Mouse (Mus musculus) monocyte, adult 2 months (primary cell): ENCODE measurements at regions not wholly inside any gene's neighbourhood (a gene's known extent, or its start where the extent isn't known, plus 50 kb on each side); places are given as distances from the start of the nearest gene placed in this dataset.

Experiments used
- DNase-seq, 2 experiments: peaks; one replicate each; pipeline ENCODE4 v3.0.0; 2022; ENCODE audit warnings: low spot score in 2 of 2, low read depth in 1 of 2

DNA sequence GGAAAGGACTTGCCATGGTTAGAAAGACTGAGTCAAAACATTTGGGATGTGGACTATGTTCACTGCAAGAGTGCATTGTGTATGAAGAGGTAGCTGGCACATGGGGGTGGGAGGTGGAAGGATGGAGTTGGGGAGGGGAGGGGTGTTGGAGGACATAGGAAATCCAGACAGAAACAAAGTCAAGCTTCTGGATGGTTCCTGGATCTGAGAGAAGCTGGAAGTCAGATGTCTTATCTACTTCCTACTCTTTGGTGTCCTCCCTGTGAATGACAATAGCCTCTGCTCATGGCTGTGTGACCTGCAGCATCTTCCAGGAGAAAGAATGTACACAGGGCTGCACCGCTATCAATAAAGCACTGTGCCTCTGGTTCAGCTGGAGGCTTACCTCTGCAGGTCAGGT, 491.3 kb downstream of the Rnf144a start:
- DNase-seq: no peak

DNA sequence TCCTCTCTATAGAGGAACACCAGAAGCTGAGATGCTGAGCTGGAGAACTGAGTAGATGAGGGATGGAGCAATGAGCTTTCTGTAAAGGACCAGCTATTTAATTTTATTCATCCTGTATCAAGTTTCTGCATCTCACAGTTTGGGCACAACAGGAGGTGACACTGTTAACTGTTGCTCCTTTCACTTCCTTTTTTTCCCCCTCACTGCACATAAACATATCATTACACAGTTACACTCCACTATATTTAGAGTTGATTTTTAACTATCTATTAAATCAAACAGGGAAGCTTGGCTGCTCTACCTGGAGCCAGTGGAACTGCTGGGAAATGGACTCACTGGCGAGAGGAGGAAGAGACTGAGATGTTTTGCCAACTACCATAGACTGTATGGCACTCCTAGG, 509.4 kb downstream of the Rnf144a start:
- no peak for DNase-seq

DNA sequence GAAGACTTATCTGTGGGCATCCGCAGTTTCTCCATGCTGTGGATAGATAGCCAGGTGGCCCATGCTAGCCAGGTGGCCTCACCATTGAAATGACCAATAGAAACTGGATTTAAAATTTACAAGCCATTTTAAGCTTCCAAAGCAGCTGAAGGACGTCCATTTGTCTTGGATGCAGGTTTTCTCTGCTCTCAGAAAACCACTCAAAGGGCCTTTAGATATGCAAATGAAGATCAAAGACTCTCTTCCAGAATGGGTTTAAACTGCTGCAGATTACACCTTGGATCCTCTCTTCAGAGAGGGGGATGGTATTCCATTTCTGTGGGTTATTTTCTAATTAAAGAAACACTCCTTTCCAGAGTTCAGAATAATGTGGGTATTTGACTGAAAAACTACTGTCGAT, 518.5 kb downstream of the Rnf144a start:
- DNase-seq: no peak

DNA sequence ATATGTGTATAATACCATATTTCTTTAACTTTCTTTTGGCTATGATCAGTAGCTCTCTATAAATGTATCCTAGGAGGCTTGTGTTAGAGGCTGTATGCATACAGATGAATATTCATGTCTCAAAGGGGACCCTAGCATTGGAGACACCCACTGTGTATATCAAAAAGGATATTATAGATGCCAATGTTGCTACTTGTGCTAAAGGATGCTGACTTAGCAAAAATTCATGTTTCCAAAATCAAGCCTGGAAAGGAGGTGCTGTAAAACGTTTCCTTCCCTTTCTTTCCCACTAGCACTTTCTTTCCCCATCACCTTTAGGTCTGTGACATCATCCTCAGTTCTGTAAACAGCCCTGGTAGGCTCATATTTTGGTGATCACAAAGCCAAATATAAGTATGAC, 519.4 kb downstream of the Rnf144a start:
- no peak for DNase-seq

DNA sequence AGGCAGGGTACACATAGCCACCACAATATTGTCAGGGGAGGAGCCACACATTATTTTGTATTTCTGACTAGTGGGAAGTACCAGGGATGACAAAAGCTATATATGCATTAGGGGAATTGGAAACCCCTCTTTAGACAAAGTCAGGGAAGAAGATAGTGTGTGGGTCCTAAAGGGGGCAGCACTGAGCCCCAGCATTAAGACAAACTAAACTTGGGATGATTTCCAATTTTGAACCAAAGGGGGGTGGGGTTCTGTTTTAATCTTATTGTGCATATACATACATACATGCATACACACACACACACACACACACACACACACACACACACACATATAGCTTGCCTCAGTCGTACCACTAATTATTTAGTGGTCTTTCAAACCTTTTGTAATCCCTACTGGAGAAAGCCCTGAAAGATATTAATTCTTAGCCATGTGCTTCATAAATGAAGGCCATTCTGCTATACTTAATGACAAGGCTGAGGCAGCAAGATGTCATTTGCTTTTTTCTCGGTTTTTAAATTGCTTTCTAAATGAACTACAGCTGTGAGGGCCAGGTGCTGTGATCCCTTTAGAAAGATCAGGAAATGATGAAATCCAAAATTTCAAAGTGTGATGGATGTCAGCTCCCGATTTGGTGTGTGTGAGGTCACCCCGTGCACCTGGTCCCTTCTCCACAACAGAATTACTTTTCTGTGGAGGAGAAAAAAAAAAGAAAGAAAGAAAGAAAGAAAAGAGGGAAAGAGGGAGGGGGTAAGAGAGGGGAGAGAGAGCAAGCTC, 523.5 kb downstream of the Rnf144a start:
- DNase-seq: no peak

DNA sequence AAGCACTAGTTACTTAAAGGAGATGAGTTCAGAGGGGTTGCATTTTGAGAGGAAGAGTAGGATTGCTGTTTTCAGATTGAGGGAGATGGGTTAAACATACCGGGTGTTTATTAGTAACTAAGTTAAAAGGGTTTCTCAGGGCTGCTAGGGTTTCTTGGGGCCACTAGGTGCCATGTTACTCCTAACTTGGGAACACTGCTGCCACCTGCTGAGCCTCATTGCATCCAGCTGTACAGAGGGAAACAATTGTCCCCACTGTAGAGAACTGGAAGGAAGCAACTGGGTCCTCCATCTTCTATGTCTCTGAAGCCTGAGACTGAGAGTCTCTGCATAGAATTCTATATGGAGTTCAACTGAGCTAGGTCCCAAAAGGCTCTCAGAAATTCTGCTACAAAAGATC, 524.3 kb downstream of the Rnf144a start:
- DNase-seq: no peak

DNA sequence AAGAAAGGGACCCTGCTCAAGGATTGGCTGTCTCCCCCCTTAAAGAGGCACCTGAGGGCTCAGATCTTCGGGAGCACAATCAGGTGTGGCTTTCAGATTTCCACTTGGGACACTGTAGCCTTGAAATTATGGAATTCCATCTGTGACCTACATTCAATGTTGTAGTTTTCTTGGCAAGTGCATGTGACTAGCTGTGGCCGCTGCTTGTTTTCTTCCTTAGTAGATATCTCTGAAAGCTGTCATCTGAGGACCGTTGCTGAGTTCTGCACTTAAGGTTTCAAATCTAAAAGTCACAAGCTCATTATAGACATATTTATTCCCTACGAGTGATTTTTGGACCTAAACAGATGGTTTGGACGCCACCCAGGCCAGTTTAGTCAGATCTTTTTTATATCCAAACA, 531.3 kb downstream of the Rnf144a start:
- no peak for DNase-seq

DNA sequence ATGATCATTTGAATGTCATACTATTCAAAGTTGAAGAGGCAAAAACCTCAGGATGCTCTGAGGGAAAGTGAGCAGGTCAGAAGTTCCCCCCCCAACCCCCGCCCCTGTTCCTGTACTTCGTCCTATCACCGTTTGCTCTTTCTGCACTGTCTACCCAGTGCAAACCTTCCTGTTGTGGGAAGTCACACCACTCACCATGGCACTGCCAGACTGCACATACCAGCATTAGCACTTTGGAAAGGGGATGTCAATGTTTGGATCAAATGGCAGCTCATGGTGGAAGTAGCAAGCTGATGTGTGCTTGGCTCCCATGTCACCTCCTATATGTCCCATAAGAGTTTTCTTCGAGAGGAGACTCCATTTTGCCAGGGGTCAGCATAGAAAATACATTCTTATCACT, 543.2 kb downstream of the Rnf144a start:
- DNase-seq: no peak

DNA sequence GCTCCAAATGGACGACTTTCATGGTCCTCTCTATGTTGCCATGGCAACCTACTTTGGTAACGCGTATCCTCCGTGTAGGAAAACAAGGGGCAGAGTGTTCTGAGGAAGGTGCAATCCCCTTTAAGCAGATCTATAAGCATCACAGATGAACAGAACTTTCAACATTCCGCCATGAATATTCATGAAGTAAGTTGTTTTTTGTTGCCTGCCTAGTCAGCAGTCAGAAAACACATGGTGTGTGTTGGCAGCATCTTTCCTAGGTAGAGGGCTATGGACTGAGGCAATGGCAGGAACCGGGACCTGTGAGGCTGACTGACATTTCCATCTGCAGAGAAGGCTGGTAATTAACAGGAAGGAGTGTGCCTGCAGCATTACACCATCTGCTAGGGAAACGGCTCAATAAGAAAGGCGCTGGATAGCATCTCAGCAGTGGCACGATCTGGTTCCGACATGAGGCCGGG, 544.0 kb downstream of the Rnf144a start:
- DNase-seq: no peak

DNA sequence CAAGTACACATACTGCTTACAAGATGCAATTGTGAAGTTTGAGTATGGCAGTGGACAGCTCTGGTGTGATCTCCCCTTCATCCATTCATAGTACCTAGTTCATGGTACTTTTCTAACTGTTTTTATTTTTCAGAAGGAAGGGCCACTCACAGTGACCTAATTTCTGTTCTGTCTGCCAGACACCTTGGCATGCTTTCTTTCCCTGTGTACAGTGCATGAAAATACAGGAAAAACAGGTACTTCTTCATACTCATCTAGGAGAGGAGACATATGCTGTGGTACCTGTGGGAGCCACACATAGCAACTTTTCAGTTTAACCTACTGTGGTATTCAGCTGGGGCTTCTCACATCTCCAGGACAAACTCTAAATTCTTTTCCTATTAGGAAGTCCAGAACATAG, 545.2 kb downstream of the Rnf144a start:
- no peak for DNase-seq

DNA sequence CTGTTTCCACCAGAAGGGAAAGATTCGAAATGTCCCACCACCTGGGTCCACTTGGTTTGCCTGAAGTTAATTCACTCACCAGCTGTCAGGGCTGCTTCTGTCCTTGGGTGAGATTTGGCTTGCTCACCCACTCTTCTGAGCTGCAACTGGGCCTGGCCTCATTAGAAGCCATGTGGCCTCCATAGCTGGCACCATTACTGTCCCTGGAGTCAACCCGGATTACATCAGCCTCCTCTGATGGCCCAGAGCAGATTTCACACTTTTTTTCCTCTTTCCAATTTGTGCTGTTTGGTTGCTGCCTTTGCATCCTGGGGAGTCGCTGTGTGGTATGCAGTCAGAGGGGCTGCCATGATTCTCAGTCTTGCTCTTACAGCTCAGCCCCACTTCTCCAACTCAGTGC, 550.0 kb downstream of the Rnf144a start:
- DNase-seq: no peak

DNA sequence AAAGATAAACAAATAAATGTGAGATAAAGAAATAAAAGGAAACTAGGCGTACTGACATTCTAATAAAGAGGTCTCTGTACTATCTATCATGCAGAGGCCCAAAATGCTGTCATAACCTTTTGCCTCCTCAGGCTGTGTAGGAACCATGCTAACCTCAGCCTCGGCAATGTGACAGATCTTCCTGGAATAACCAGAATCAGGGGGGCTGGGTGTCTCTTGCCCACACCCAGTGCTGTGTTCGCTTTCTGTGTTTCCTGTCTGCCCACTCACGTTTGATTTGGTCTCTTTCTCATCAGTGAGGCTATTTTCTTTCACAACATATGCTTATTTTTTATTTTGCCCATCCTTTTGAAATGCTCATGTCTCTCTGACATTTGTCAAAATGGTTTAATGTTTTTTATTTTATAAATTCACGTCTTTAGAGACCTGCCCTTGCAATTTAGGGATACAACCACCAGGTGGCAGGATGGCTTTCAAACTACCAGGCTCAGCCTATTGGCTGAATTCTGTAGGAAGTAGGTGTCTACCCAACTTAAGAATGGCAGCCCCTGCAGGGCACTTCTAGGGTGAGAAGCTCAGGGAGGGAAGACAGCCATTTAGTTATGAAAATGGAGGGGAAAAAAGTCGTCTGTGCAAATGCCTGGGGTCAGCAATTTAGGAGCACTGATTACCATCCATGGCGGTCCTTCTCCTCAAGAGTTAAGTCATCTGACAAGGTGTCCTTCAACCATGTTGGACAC, 550.8 kb downstream of the Rnf144a start:
- DNase-seq: peak in 1 of 2 experiments; percentile 13

DNA sequence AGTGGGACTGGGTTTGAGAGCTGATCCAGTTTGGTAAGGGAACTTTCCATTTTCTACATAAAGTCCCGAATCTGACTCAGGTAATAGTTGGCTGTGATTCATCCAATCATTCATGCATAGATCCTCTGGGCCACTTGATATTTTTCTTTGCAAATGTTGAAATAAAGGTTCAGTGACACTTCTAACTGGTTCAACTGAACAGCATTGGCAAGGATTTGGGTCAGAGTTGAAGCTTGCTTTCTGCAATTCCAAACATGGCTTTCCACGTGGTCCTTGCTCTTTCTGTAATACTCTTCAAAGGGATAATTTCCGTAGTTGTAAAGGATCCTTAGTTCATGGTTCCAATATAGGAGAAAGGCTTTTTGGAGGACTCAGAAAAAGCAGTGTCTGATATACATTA, 554.0 kb downstream of the Rnf144a start:
- DNase-seq: no peak

DNA sequence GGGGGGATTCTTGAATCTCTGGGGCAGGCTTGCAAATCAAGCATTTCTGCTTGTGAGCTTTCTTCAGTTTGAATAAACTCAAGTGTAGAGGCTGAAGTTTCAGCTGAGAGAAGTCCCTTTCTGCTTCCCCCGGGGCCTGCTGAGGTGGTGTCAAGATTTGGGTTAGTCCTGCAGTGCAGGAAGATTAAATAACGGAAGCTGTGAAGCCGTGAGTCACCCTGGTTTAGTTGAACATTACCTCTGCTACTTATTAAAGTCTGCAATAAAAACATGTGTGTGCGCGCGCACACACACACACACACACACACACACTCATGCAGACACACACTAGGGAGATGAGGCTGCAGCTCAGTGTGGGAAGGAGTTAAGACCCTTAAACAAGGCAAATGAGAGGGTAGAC, 556.7 kb downstream of the Rnf144a start:
- DNase-seq: no peak

DNA sequence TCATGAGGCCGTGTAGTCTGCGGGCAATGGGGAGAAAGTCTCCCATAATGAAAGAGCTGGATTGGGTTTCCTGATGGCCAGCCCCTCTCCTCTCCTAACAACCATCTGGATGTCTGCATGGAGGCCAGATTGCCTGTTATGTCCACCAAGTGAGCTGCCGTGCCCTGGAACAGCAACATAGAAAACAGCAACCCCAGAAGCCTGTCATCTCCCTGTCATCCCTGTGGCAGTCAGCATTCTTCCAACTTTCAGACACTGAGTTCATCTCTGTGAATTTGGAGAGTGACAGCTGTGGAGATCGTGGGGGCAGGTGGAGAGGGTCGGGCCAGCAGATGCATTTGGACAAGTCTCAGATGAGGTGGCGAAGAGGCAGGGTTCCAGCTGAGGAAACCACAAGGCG, 585.0 kb downstream of the Rnf144a start:
- DNase-seq: no peak

DNA sequence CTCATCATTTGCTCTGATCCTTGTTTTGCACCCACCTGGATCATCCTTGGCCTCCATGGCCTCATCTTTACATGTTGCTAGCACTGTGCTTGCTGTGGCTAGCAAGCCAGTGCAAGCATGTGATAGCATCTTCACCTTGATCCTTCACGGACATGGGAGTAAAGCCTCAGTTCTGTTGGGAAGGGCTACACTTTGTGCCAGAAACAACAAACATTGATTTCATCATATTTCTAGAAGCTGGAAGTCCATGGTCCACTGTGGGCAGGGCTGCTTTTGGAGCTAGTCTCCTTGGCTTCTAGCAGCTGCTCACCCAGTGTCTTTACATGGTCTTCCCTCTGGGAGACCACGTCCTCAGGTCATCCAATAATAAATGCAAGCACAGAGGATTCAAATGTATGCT, 587.1 kb downstream of the Rnf144a start:
- DNase-seq: no peak

DNA sequence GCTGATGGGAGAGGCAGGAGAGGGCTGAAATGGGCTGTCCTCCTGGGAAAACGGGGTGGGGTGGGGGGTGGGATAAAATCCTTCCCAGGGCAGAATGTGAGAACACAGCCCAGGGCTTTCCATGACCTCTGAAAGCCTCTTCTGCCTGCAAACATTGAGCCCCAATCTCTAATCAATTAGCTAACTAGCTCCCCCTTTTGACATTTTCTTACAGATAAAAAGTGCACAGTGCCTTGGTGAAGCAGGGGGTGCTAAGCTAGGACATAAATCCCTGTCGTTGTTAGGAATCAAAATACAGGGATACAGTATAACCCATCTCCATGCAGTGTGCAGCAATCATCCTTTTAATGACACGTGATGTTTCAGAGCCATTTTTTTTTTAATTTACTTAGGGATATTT, 588.1 kb downstream of the Rnf144a start:
- DNase-seq: no peak

DNA sequence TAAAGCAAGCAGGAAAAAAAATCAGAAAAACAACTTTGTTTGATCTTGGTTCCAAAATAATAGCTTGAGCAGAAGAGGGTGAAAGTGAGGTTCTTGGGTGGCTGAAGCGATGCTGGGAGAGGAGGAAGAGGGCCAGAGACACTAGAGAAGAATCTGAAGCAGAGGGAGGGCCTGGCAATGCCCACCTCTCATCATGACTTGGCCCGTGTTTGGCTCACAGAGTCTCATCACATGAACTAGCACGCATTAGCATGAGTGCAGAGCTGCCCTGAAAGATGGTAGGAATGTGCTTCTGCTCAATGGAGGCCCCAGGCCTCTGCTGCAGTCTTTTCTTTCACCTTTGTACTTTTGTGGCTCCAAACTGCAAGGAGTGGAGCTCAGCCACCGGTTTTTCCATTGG, 588.6 kb downstream of the Rnf144a start:
- DNase-seq: no peak

DNA sequence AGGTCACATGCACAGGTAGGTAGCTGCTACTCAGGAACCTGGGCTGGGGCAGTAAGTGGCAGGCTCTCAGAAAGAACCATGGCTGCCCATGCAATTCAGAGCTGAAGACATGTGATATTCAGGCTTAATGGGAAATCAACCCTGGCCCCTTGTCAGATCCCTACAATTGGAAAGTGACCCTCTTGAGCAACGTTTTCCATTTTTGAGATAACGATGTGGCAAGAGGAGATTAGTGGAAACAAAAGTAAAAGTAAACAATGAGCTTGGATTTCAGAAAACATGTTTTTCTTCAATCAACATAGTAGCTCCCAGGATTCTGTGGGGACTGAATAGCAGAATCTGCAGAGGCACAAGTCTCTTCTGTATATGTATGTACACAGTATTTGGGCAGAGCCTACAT, 598.8 kb downstream of the Rnf144a start:
- DNase-seq: no peak

DNA sequence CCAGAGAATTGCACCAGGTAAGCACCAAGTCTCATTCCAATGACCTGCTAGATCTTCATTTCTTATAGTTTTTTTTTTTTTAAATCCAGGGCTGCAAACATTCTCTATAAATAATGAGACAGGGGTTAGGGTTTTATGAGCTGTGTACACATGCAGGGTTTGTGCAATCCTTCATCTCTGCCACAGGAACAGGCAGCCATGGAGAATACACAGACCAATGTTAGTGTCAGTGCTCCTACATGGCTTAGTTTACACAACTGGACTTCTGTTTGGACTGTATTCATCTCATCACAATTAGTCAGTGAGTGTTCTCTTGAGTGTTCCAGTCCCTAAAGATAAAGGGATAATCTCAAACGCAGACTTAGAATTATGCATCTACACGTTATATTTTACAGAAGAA, 620.0 kb downstream of the Rnf144a start:
- no peak for DNase-seq

DNA sequence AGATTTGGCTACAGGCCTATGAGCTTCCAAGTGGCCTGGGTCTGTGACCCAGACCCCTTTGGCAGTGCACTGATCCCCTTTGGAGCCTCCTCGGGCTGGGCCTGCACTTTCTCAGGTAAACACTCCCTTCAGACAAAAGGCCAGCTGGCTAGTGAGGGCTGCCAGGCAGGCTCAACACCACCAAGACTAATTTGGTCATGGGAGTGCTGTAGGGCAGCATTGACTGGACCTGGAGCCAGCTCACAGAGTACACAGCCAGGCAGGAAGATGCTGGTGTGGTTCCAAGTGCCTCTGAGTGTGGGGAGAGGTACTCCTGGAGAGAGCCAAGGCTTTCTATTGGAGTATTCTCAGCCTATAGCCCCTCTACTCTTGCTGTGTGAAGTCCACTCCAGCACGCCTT, 620.5 kb downstream of the Rnf144a start:
- DNase-seq: no peak

DNA sequence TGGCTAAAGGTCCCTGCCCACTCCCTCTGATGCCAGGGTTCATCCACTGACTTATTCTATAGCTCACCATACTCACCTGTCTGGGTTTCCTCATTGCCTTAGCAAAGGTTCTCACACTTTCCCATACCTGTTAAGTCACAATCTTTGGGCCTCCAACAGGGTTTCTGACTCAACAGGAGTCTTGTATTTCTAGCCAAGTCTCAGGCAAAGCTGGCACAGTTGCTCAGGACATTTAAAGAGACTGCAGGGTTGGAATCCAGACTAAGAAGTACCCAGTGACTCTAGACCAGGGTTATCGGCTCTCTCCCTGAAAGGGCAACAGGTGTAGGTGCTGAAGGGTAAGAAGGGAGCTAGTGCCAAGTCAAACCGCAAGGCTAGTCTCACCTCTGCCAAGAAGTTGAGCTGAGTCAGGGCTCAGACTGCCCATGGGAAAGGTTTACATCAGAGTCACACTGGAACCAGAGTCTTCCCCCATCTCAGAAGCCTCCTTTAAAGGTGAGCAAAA, 622.4 kb downstream of the Rnf144a start:
- DNase-seq: no peak

DNA sequence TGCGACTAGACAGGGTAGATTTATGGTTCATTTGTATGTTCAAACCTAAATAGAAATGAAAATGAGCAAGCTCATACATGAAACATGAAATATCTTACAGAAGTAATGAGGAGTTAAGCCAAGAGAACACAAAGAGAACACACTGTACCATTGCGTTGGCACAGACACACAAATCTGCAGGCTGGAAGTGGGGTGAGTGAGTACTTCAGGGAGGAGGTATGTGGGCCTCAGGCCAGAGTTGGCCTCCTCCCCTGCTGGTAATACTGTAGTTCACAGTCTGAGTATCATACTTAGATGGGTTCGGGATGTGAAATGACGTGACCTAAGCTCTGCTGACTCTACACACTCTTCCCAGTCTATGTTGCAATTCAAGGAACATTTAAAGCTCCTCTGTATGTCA, 624.1 kb downstream of the Rnf144a start:
- DNase-seq: no peak
